Mouse (Mus musculus): ENCODE data around the gene B3gnt7. TPM values are rescaled to one million over a fixed set of nuclear protein-coding genes. Genes with fewer than 3 reads are reported as not detected.

The B3gnt7 gene
- polyA plus RNA-seq, 1 experiment: 17.9 TPM

DNA sequence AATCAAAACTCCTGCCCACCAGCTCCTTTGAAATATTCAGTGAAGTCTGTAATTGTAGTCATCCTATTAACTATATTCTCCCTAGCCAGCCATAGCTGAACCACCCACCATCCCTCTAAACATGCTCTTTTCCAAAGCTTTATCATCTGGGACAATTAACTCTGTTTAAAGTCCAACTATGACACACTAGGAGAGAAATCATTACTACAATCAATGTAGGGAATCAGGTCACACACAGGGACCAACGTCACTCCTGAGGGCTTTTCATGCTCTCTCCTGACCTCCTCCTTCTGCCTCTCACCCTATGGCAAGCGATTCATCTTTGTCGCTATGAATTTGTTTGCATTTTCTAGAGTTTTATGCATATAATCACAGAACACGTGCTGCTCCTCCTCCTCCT, 15.2 kb upstream of the B3gnt7 start:
- Histone ChIP-seq H3K27ac (ENCODE audit: insufficient read depth, low read depth, low read length) (no peak overlapping the region), H3K36me3 (ENCODE audit: control insufficient read depth, insufficient read depth, low read length) (no peaks in the 10 kb centered on the region)

DNA sequence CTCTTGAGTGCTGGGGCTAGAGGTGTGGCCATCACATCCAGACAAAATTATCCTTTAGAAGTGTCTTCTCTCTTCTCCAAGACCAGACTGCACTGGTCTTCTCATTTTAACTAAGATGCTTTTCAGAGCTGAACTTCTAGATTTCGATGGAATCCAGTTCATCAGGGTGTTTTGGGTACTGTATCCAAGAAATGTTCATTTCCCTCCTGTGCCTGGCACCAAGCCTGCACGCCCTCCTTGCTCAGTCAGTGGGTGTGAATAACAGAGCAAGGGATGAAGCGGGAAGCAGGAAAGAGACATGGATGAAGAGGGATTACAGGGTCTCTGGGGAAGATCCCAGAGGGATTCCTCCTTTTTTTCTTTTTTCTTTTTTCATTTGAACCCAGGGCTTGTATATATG, 12.2 kb upstream of the B3gnt7 start:
- Histone ChIP-seq H3K4me1 (ENCODE audit: control insufficient read depth, insufficient read depth, insufficient read length, low read length) (peaks cover 12% of the 10 kb centered on the region; the same call in 1 of the 2 replicates), H3K27me3 (ENCODE audit: control insufficient read depth, insufficient read depth, low read length) (no peaks in the 10 kb centered on the region), H3K27ac (ENCODE audit: insufficient read depth, low read depth, low read length) (no peak overlapping the region), H3K4me3 (ENCODE audit: low read depth, low read length) (no peak overlapping the region), H3K36me3 (ENCODE audit: control insufficient read depth, insufficient read depth, low read length) (no peaks in the 10 kb centered on the region)
- WGBS: 74% methylated on average over 3 of the region's 3 CpGs
- no peak for TF ChIP-seq CTCF (IDR thresholded peaks at IDR 0.05; ENCODE audit: extremely low read depth, insufficient read length, insufficient replicate concordance, low read depth, low read length)
- TF ChIP-seq POLR2A (IDR thresholded peaks at IDR 0.05; ENCODE audit: low read depth, low read length): no peak

More for the DNA sequence above, 15.2 kb upstream of the B3gnt7 start:
- TF ChIP-seq POLR2A (IDR thresholded peaks at IDR 0.05; ENCODE audit: low read depth, low read length) (no peak), CTCF (IDR thresholded peaks at IDR 0.05; ENCODE audit: extremely low read depth, insufficient read length, insufficient replicate concordance, low read depth, low read length) (no peak)
- Histone ChIP-seq H3K4me1 (ENCODE audit: control insufficient read depth, insufficient read depth, insufficient read length, low read length) (peaks cover 8% of the 10 kb centered on the region; the same call in 1 of the 2 replicates), H3K27me3 (ENCODE audit: control insufficient read depth, insufficient read depth, low read length) (no peaks in the 10 kb centered on the region), H3K4me3 (ENCODE audit: low read depth, low read length) (no peak overlapping the region)
- WGBS: 26% methylated on average over 4 of the region's 4 CpGs

DNA sequence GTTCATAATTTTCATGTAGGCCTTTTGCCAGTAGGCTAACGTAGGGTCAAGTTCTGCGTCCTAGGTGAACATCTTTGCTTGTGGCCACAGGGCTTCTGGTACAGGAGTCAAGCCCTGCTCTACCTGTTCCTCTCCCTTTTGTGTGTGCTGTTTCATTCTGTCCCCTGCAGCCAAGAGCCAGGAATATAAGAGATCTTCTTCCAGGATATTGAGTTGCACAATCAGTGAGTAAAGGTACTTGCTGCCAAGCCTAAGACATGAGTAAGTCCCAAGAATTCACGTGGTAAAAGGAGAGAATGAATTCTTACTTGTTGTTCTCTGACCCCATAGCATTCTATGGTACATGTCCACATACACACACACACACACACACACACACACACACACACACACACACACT, 9.5 kb upstream of the B3gnt7 start:
- Histone ChIP-seq H3K4me3 (ENCODE audit: low read depth, low read length) (no peak overlapping the region), H3K36me3 (ENCODE audit: control insufficient read depth, insufficient read depth, low read length) (no peaks in the 10 kb centered on the region), H3K4me1 (ENCODE audit: control insufficient read depth, insufficient read depth, insufficient read length, low read length) (peaks cover 6% of the 10 kb centered on the region; the same call in 1 of the 2 replicates), H3K27me3 (ENCODE audit: control insufficient read depth, insufficient read depth, low read length) (no peaks in the 10 kb centered on the region), H3K27ac (ENCODE audit: insufficient read depth, low read depth, low read length) (no peak overlapping the region)
- TF ChIP-seq POLR2A (IDR thresholded peaks at IDR 0.05; ENCODE audit: low read depth, low read length) (no peak), CTCF (IDR thresholded peaks at IDR 0.05; ENCODE audit: extremely low read depth, insufficient read length, insufficient replicate concordance, low read depth, low read length) (no peak)
- 85% methylated on average over 3 of the region's 3 CpGs for WGBS

DNA sequence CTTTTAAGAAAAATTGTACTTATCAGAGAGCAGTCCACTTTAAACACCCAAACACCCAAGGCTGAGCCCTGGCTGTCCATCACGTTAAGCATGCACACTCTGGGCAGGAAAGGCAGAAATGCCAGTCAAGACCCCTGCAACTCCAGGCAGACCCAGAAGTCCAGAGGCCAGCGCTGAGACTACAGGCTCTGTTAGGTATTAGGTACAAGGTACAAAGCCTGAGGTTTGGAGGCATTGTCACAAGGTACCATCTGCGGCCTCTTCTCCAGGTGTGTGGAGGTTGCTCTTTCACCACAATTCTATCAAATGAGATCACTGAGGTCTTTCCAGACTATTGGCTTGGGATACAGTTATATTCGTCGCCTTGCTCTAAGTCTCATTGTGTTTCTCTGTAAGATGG, 8.8 kb upstream of the B3gnt7 start:
- H3K27me3 ChIP-seq (ENCODE audit: control insufficient read depth, insufficient read depth, low read length): no peaks in the 10 kb centered on the region
- no peaks in the 10 kb centered on the region for H3K36me3 ChIP-seq (ENCODE audit: control insufficient read depth, insufficient read depth, low read length)
- peaks cover 6% of the 10 kb centered on the region; the same call in 1 of the 2 replicates for H3K4me1 ChIP-seq (ENCODE audit: control insufficient read depth, insufficient read depth, insufficient read length, low read length)
- no peak overlapping the region for H3K4me3 ChIP-seq (ENCODE audit: low read depth, low read length)
- TF ChIP-seq POLR2A (IDR thresholded peaks at IDR 0.05; ENCODE audit: low read depth, low read length) (no peak), CTCF (IDR thresholded peaks at IDR 0.05; ENCODE audit: extremely low read depth, insufficient read length, insufficient replicate concordance, low read depth, low read length) (no peak)
- 78% methylated on average over 5 of the region's 5 CpGs for WGBS
- no peak overlapping the region for H3K27ac ChIP-seq (ENCODE audit: insufficient read depth, low read depth, low read length)

DNA sequence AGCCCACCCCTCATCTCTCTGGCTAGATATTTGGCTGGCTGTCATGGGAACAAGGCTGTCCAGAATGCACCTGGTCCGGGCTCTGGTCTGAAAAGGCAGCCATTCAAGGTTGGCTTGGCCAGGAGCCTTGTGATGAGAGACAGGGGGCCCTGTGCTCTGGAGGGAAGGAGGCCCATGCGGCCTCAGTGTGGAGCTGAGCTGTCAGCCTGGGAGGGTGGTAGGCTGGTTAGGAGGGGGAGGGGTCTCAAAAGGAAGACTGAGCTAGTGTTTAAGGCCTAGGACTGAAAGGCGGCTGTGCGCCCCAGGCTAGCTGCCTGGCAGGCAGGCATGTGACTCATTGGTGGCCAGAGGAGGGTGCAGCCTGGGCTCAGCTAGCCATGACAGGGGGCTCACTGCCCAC, 8.2 kb upstream of the B3gnt7 start:
- TF ChIP-seq CTCF (IDR thresholded peaks at IDR 0.05; ENCODE audit: extremely low read depth, insufficient read length, insufficient replicate concordance, low read depth, low read length): no peak
- TF ChIP-seq POLR2A (IDR thresholded peaks at IDR 0.05; ENCODE audit: low read depth, low read length): no peak
- H3K4me3 ChIP-seq (ENCODE audit: low read depth, low read length): no peak overlapping the region
- H3K27me3 ChIP-seq (ENCODE audit: control insufficient read depth, insufficient read depth, low read length): no peaks in the 10 kb centered on the region
- 82% methylated on average over 4 of the region's 4 CpGs for WGBS
- peaks cover 6% of the 10 kb centered on the region; the same call in 1 of the 2 replicates for H3K4me1 ChIP-seq (ENCODE audit: control insufficient read depth, insufficient read depth, insufficient read length, low read length)
- no peaks in the 10 kb centered on the region for H3K36me3 ChIP-seq (ENCODE audit: control insufficient read depth, insufficient read depth, low read length)
- no peak overlapping the region for H3K27ac ChIP-seq (ENCODE audit: insufficient read depth, low read depth, low read length)

DNA sequence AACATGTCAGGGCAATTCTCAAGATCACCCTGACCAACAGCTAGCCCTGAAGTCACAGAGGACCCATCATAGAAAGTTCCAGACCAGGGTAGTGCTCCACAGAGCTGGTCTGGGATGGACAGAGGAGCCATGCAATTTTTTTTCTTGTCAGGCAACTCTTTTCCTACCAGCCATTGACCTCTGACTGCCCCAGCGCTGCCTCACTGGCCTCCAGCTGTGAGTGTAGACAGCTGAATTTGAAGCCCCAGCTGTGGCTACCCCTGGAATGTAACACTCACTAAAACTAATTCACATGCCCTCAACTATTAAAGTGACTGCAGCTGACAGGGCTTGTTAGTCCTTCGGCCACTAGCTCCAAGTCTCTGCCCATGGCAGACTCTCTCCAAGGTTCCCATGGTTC, 2.5 kb upstream of the B3gnt7 start:
- H3K27me3 ChIP-seq (ENCODE audit: control insufficient read depth, insufficient read depth, low read length): peaks cover 7% of the 10 kb centered on the region; the same call in 1 of the 2 replicates
- TF ChIP-seq CTCF (IDR thresholded peaks at IDR 0.05; ENCODE audit: extremely low read depth, insufficient read length, insufficient replicate concordance, low read depth, low read length) (no peak), POLR2A (IDR thresholded peaks at IDR 0.05; ENCODE audit: low read depth, low read length) (no peak)
- H3K36me3 ChIP-seq (ENCODE audit: control insufficient read depth, insufficient read depth, low read length): no peaks in the 10 kb centered on the region
- H3K4me3 ChIP-seq (ENCODE audit: low read depth, low read length): no peak overlapping the region
- peaks cover 16% of the 10 kb centered on the region for H3K4me1 ChIP-seq (ENCODE audit: control insufficient read depth, insufficient read depth, insufficient read length, low read length)
- H3K27ac ChIP-seq (ENCODE audit: insufficient read depth, low read depth, low read length): no peak overlapping the region
- WGBS: 94% methylated on average over 2 of the region's 2 CpGs

DNA sequence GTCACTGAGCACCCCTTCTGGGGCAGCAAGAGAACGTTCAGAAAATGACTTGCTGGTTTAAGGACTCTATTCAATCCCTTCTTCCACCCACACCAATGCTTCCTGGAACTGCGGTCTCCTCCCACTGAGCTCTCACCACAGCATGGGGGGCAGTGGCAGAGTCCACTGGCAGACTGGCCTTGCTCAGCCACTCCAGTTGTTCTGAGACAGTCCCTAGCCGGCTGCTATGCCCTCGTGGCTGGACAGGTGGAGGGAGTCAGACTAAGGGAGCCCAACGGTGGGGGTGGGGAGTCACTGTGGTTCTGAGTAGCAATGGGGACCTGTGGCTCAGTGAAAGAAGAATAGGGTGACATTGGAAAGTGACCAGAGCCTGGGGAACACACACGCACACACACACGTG, 1.9 kb upstream of the B3gnt7 start:
- peak overlapping the region; percentile 25 for H3K4me3 ChIP-seq (ENCODE audit: low read depth, low read length)
- peaks cover 16% of the 10 kb centered on the region for H3K4me1 ChIP-seq (ENCODE audit: control insufficient read depth, insufficient read depth, insufficient read length, low read length)
- TF ChIP-seq POLR2A (IDR thresholded peaks at IDR 0.05; ENCODE audit: low read depth, low read length) (no peak), CTCF (IDR thresholded peaks at IDR 0.05; ENCODE audit: extremely low read depth, insufficient read length, insufficient replicate concordance, low read depth, low read length) (no peak)
- H3K36me3 ChIP-seq (ENCODE audit: control insufficient read depth, insufficient read depth, low read length): 0 out of 2 replicates have a peak, but pooled peaks cover 3% of the 10 kb centered on the region
- 58% methylated on average over 7 of the region's 7 CpGs for WGBS
- H3K27me3 ChIP-seq (ENCODE audit: control insufficient read depth, insufficient read depth, low read length): peaks cover 7% of the 10 kb centered on the region; the same call in 1 of the 2 replicates
- no peak overlapping the region for H3K27ac ChIP-seq (ENCODE audit: insufficient read depth, low read depth, low read length)

All from small intestine, adult 2 months (tissue).